Mouse (Mus musculus): ENCODE measurements around the gene Dhdds. TPM values are rescaled to one million over a fixed set of nuclear protein-coding genes. Genes with fewer than 3 reads are reported as not detected.

Gene Dhdds
- polyA plus RNA-seq, 1 experiment from 2014 or later = 38.1 TPM

DNA sequence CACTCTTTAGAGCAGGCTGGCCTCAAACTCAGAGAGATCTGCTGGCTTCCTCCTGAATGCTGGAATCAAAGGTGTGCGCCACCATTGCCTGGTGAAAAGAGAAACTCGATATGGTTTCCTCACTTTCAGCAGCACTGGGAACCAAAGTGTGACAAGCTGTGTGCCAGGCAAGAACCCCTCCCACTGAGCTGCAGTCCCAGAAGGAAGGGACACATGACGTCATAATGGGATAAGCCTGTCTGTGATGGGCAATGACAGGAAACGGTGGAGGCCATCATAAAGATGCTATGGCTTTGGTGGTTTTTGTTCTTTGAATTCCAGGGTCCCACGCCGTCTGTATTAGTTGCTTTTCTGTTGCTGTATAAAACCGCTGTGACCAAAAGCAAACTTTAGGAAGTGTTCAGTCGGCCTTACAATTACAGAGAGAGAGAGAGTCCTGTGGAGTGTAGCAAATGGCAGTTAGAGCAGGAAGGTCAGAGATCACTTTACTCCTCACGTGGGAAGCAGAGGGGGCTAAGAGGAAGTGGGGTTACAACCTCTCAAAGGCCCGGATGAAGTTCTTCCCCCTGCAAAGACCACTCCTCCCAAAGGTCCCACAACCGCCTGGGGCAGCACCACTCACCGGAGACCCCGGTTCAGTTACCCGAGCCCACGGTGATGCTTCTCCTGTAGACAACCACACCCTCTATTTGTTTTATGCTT lies 72.0 kb downstream of the Dhdds start:
- Histone ChIP-seq H3K4me2 (replicated peaks; ENCODE audit: low read depth, low read length) (no peak overlapping the region), H3K36me3 (ENCODE audit: control insufficient read depth, insufficient read depth, low read length) (no peaks in the 10 kb centered on the region), H3K9me3 (ENCODE audit: control insufficient read depth, low read length) (no peaks in the 10 kb centered on the region), H3K27me3 (ENCODE audit: control insufficient read depth, insufficient read depth, low read length) (no peaks in the 10 kb centered on the region), H3K27ac (ENCODE audit: low read depth, low read length) (no peak overlapping the region), H3K4me1 (replicated peaks; ENCODE audit: control insufficient read depth, insufficient read depth, low read length) (no peaks in the 10 kb centered on the region), H3K4me3 (ENCODE audit: low read depth, low read length) (no peak overlapping the region), H3K9ac (ENCODE audit: low read depth, low read length) (no peak overlapping the region)
- DNase-seq (ENCODE audit: low spot score) = peak; percentile 15
- WGBS = 57% methylated on average over 15 of the region's 15 CpGs
- no peak for ATAC-seq (ENCODE audit: low FRiP score)

DNA sequence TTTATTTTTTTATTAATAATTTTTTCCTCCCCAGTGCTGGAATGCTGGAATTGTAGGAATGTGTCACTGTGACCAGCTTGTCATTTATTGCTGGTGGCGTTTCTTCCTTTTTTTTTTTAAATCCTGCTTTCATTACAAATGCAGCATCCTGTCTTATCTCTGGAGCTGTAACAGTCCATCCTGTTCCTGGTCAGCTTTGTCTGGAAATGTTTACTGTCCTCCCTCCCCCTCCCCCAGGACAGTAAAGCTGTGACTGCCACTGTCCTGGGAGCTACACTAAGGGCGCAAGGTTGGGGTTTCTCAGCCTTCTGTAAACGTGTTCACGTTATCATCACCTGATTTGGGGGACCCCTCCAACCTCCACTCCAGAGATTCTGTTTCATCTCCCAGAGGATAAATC lies 75.5 kb downstream of the Dhdds start:
- WGBS = 76% methylated on average over 4 of the region's 4 CpGs
- Histone ChIP-seq H3K27me3 (ENCODE audit: control insufficient read depth, insufficient read depth, low read length) (no peaks in the 10 kb centered on the region), H3K9ac (ENCODE audit: low read depth, low read length) (no peak overlapping the region), H3K4me3 (ENCODE audit: low read depth, low read length) (no peak overlapping the region), H3K4me2 (replicated peaks; ENCODE audit: low read depth, low read length) (no peak overlapping the region), H3K4me1 (replicated peaks; ENCODE audit: control insufficient read depth, insufficient read depth, low read length) (no peaks in the 10 kb centered on the region), H3K36me3 (ENCODE audit: control insufficient read depth, insufficient read depth, low read length) (no peaks in the 10 kb centered on the region), H3K27ac (ENCODE audit: low read depth, low read length) (no peak overlapping the region), H3K9me3 (ENCODE audit: control insufficient read depth, low read length) (no peaks in the 10 kb centered on the region)
- no peak for ATAC-seq (ENCODE audit: low FRiP score)
- no peak for DNase-seq (ENCODE audit: low spot score)

DNA sequence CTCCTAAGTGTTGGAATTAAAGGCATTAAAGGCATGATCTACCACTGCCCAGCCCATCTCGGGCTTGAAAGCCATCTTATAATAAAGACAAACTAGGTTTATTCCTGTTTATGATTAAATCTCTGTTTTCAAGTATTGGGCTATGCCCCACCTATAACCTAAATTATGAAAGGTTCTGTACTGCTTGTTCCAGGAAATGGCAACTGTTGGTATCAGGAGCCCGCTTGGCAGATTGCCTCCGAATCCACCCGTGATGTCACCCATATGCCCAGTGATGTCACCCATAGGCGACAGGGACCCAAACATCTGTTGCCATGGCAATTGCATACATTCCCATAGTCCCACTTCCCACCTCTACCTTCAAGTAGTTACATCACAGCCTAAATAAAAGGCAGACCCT lies 77.0 kb downstream of the Dhdds start:
- 94% methylated on average over 5 of the region's 5 CpGs for WGBS

More for the DNA sequence above, 77.0 kb downstream of the Dhdds start:
- Histone ChIP-seq H3K4me2 (replicated peaks; ENCODE audit: low read depth, low read length) (no peak overlapping the region), H3K27ac (ENCODE audit: low read depth, low read length) (no peak overlapping the region), H3K4me1 (replicated peaks; ENCODE audit: control insufficient read depth, insufficient read depth, low read length) (no peaks in the 10 kb centered on the region), H3K4me3 (ENCODE audit: low read depth, low read length) (no peak overlapping the region), H3K36me3 (ENCODE audit: control insufficient read depth, insufficient read depth, low read length) (no peaks in the 10 kb centered on the region), H3K9me3 (ENCODE audit: control insufficient read depth, low read length) (no peaks in the 10 kb centered on the region), H3K9ac (ENCODE audit: low read depth, low read length) (no peak overlapping the region), H3K27me3 (ENCODE audit: control insufficient read depth, insufficient read depth, low read length) (no peaks in the 10 kb centered on the region)
- DNase-seq (ENCODE audit: low spot score) = no peak
- ATAC-seq (ENCODE audit: low FRiP score) = no peak

Other genes with a start within 250 kb of the Dhdds start
- gene Arid1a, start 244.1 kb downstream of the Dhdds start, polyA plus RNA-seq (2014; fragmentation: Nextera tagmentation; extraction: Ambion mirVana) = 40.8 and 51.6 TPM in 2 replicates
- gene Rps6ka1, start 113.1 kb downstream of the Dhdds start, polyA plus RNA-seq (2014; fragmentation: Nextera tagmentation; extraction: Ambion mirVana) = 27.9 and 28.7 TPM in 2 replicates
- gene Hmgn2, start 32.3 kb downstream of the Dhdds start, polyA plus RNA-seq (2014; fragmentation: Nextera tagmentation; extraction: Ambion mirVana) = 3,330 and 3,354 TPM in 2 replicates
- gene Lin28a, start 17.9 kb upstream of the Dhdds start, polyA plus RNA-seq (2014; fragmentation: Nextera tagmentation; extraction: Ambion mirVana) = 2.9 and 3.7 TPM in 2 replicates
- gene Zfp683, start 52.9 kb upstream of the Dhdds start, polyA plus RNA-seq (2014; fragmentation: Nextera tagmentation; extraction: Ambion mirVana) = not detected in 2 replicates
- 1.4 and 1.8 TPM in 2 replicates for gene Crybg2, start 59.9 kb upstream of the Dhdds start, polyA plus RNA-seq (2014; fragmentation: Nextera tagmentation; extraction: Ambion mirVana)
- 4.5 and 5.1 TPM in 2 replicates for gene Cd52, start 94.2 kb upstream of the Dhdds start, polyA plus RNA-seq (2014; fragmentation: Nextera tagmentation; extraction: Ambion mirVana)
- 5.7 and 5.8 TPM in 2 replicates for gene Ubxn11, start 101.7 kb upstream of the Dhdds start, polyA plus RNA-seq (2014; fragmentation: Nextera tagmentation; extraction: Ambion mirVana)
- gene Sh3bgrl3, start 127.9 kb upstream of the Dhdds start, polyA plus RNA-seq (2014; fragmentation: Nextera tagmentation; extraction: Ambion mirVana) = 337 and 396 TPM in 2 replicates
- gene Cep85, start 186.2 kb upstream of the Dhdds start, polyA plus RNA-seq (2014; fragmentation: Nextera tagmentation; extraction: Ambion mirVana) = 27.8 and 27.9 TPM in 2 replicates
- 0.06 TPM in 1 of 2 replicates, not detected in the other for gene Gm7534, start 202.1 kb upstream of the Dhdds start, polyA plus RNA-seq (2014; fragmentation: Nextera tagmentation; extraction: Ambion mirVana)
- gene Catsper4, start 226.5 kb upstream of the Dhdds start, polyA plus RNA-seq (2014; fragmentation: Nextera tagmentation; extraction: Ambion mirVana) = not detected in 2 replicates
- 0.14 and 0.28 TPM in 2 replicates for gene Cnksr1, start 237.5 kb upstream of the Dhdds start, polyA plus RNA-seq (2014; fragmentation: Nextera tagmentation; extraction: Ambion mirVana)
- gene E130218I03Rik, start 242.7 kb upstream of the Dhdds start, polyA plus RNA-seq (2014; fragmentation: Nextera tagmentation; extraction: Ambion mirVana) = 0.20 and 0.32 TPM in 2 replicates
- 18.3 and 20.4 TPM in 2 replicates for gene Zfp593, start 244.7 kb upstream of the Dhdds start, polyA plus RNA-seq (2014; fragmentation: Nextera tagmentation; extraction: Ambion mirVana)
- gene Gm30191, start 246.0 kb upstream of the Dhdds start, polyA plus RNA-seq (2014; fragmentation: Nextera tagmentation; extraction: Ambion mirVana) = 0.42 and 0.56 TPM in 2 replicates

All from hindbrain, embryonic 11.5 days (tissue).